Mouse (Mus musculus): ENCODE measurements around the gene Cib2. TPM values are rescaled to one million over a fixed set of nuclear protein-coding genes. Genes with fewer than 3 reads are reported as not detected.

Gene Cib2
- total RNA-seq, 1 experiment from 2014 or later = 37.7 TPM

Other genes with a start within 250 kb of the Cib2 start
- 18.3 and 19.1 TPM in 2 replicates for gene Dmxl2, start 58.6 kb downstream of the Cib2 start, total RNA-seq (2021)
- gene Sh2d7, start 21.2 kb downstream of the Cib2 start, total RNA-seq (2021) = not detected in 2 replicates
- gene Idh3a, start 26.1 kb upstream of the Cib2 start, total RNA-seq (2021) = 223 and 260 TPM in 2 replicates
- 86.2 and 108 TPM in 2 replicates for gene Acsbg1, start 101.7 kb upstream of the Cib2 start, total RNA-seq (2021)
- 16.7 and 23.1 TPM in 2 replicates for gene Dnaja4, start 138.7 kb upstream of the Cib2 start, total RNA-seq (2021)
- gene Wdr61, start 174.3 kb upstream of the Cib2 start, total RNA-seq (2021) = 63.7 and 72.0 TPM in 2 replicates
- gene Crabp1, start 204.5 kb upstream of the Cib2 start, total RNA-seq (2021) = 8.4 and 9.5 TPM in 2 replicates